Mouse (Mus musculus) forebrain, embryonic 16.5 days (tissue): ENCODE results near the gene Timm8a2. TPM values are rescaled to one million over a fixed set of nuclear protein-coding genes. Genes with fewer than 3 reads are reported as not detected.

Experiments
- ATAC-seq: fragments of 200-750 bp; cut with Nextera tagmentation; 2 replicates; pipeline ENCODE4 v1.8.0; 2017; ENCODE audit warnings: mild to moderate bottlenecking, moderate library complexity
- H3K27ac ChIP-seq: fragments of 300-500 bp; sonication (generic); 2 replicates; pipeline ENCODE4 v1.5.1; 2014; ENCODE audit warnings: low read length, control low read depth
- H3K27me3 ChIP-seq: fragments of 300-500 bp; sonication (generic); replicated peaks from 2 replicates; pipeline ENCODE4 v1.6.1; 2014; ENCODE audit warnings: low read length; ENCODE audit not compliant: control insufficient read depth, insufficient read depth
- H3K36me3 ChIP-seq: fragments of 300-500 bp; sonication (generic); 2 replicates; pipeline ENCODE4 v1.6.1; 2014; ENCODE audit not compliant: control insufficient read depth, insufficient read depth
- H3K4me1 ChIP-seq: fragments of 300-500 bp; sonication (generic); replicated peaks from 2 replicates; pipeline ENCODE4 v1.6.1; 2014; ENCODE audit warnings: low read length; ENCODE audit not compliant: control insufficient read depth, insufficient read depth
- H3K4me2 ChIP-seq: fragments of 300-500 bp; sonication (generic); 2 replicates; pipeline ENCODE4 v1.6.1; 2014; ENCODE audit warnings: mild to moderate bottlenecking, low read length, control low read depth
- H3K4me3 ChIP-seq: fragments of 300-500 bp; sonication (generic); replicated peaks from 2 replicates; pipeline ENCODE4 v1.5.1; 2014; ENCODE audit warnings: mild to moderate bottlenecking, low read length, control low read depth
- H3K9ac ChIP-seq: fragments of 300-500 bp; sonication (generic); replicated peaks from 2 replicates; pipeline ENCODE4 v1.6.1; 2014; ENCODE audit warnings: low read depth, low read length, control low read depth
- H3K9me3 ChIP-seq: fragments of 300-500 bp; sonication (generic); 2 replicates; pipeline ENCODE4 v1.6.1; 2016; ENCODE audit warnings: low read length; ENCODE audit not compliant: control insufficient read depth
- WGBS: fragments of 180-500 bp; shearing (Covaris S2); extraction: QIAGEN DNeasy Blood & Tissue Kit; methylation state at CpG from one replicate; pipeline ENCODE4 v1.1.7; 2014; 5-methylcytosine and 5-hydroxymethylcytosine counted together
- polyA plus RNA-seq: library from polyadenylated mRNA; unstranded; fragments of >200 nt; fragmentation: Nextera tagmentation; extraction: Ambion mirVana; gene quantifications from 2 replicates; pipeline ENCODE4 v1.2.1, GENCODE M21; 2015

Gene Timm8a2
- polyA plus RNA-seq, 1 experiment from 2014 or later = not detected

DNA sequence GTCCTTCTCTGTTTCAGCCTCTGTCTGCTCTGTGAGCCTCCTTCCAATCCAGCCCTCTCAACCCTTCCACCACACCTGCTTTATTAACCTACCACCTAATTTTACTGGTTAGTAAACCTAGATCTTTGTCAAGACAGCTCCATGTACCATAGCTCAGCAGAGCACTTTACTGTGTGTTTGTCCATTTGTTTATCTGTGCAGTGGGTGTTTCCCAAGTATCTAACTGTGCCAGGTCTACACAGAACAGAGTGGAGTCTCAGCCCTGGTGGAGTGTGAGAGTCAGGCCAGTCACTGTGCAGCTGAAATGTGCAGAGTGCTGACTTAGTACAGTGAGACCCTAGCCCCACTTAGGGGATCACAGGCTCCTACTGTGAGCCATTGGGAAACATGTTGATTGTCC, 30.7 kb upstream of the Timm8a2 start:
- Histone ChIP-seq H3K27me3 (no peaks in the 10 kb centered on the region), H3K4me3 (no peak overlapping the region), H3K4me1 (no peaks in the 10 kb centered on the region), H3K9ac (no peak overlapping the region), H3K4me2 (no peak overlapping the region), H3K36me3 (no peaks in the 10 kb centered on the region), H3K9me3 (no peaks in the 10 kb centered on the region), H3K27ac (no peak overlapping the region)
- no peak for ATAC-seq

DNA sequence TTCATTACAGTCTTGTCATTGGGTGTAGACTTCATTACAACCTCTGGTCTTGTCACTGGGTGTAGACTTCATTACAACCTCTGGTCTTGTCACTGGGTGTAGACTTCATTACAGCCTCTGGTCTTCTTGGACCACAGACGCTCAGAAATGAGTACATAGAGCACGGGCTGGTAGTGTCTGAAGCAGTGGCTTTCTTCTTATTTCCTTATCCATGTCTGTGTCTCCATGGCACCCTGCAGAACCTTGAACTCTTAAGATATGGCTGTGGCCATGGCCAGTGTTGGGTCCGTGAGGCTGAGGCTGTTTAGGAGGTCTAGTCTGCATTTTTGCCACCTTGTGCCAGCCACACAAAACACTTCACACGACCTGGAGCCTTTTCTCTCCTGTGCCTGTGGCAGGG, 26.2 kb upstream of the Timm8a2 start:
- WGBS = 91% methylated on average over 4 of the region's 4 CpGs
- no peak for ATAC-seq
- Histone ChIP-seq H3K4me2 (no peak overlapping the region), H3K36me3 (peaks cover 2% of the 10 kb centered on the region; the same call in 1 of the 2 replicates), H3K4me1 (no peaks in the 10 kb centered on the region), H3K27ac (no peak overlapping the region), H3K27me3 (no peaks in the 10 kb centered on the region), H3K4me3 (no peak overlapping the region), H3K9ac (no peak overlapping the region), H3K9me3 (no peaks in the 10 kb centered on the region)

DNA sequence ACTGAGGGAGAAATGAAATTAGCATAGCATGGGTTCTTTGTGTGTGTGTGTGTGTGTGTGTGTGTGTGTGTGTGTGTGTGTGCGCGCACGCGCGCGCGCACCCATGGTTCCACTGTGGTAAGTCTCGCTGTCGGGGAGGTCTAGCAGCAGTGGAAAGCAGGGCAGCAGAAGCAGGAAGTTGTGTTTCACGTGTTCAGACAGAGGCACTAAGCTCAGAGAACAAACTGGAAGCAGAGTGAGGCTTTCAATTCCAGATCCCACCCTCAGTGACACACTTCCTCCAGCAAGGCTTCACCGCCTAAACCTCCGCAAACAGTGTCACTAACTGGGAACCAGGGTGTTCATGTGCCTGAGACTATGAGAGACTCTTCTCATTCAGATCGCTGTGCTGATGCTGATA, 25.0 kb upstream of the Timm8a2 start:
- Histone ChIP-seq H3K4me2 (no peak overlapping the region), H3K9ac (no peak overlapping the region), H3K27me3 (no peaks in the 10 kb centered on the region), H3K4me1 (no peaks in the 10 kb centered on the region), H3K27ac (no peak overlapping the region), H3K36me3 (peaks cover 2% of the 10 kb centered on the region; the same call in 1 of the 2 replicates), H3K4me3 (no peak overlapping the region), H3K9me3 (no peaks in the 10 kb centered on the region)
- 92% methylated on average over 13 of the region's 13 CpGs for WGBS
- no peak for ATAC-seq

DNA sequence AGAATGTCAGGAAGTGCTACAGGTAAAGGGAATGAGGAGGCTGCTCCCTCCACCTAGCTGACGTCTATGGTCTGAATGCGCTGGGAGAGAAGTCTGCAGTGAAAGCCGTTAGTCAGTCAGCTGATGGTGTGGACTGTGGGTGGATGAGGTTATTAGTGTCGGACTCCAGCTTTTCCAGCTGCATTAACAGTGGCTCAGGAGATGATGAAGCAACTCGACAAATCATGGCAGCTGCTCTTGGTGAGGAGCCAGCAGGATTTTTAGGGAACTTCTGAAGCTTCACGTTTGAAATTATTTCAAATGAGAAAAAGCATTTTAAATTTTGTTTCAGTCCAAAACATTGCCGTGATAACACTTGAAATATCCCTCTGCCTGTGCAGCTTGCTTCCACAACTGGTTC, 24.2 kb upstream of the Timm8a2 start:
- H3K4me3 ChIP-seq = no peak overlapping the region
- H3K9me3 ChIP-seq = no peaks in the 10 kb centered on the region
- no peak overlapping the region for H3K4me2 ChIP-seq
- no peak for ATAC-seq
- H3K9ac ChIP-seq = no peak overlapping the region
- peaks cover 2% of the 10 kb centered on the region; the same call in 1 of the 2 replicates for H3K36me3 ChIP-seq
- 79% methylated on average over 7 of the region's 7 CpGs for WGBS
- H3K27me3 ChIP-seq = no peaks in the 10 kb centered on the region
- no peak overlapping the region for H3K27ac ChIP-seq
- no peaks in the 10 kb centered on the region for H3K4me1 ChIP-seq

DNA sequence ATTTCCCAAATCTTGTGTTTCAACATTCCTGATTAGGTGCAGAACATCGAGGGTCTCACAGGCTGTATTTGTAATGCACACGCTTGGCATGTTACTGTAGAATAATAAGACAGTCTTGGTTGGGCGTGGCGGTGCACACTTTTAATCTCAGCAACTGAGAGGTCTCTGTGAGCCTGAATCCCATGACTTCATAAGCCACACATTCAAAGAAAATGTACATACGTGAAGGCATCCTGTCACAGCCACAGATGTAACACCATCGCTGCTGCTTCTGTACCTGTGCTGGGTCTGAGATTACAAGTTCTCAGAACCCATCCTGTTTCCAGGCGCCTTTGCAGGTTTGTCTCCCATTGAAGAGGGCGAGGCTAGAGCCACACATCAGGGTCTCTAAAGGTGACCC, 22.7 kb upstream of the Timm8a2 start:
- H3K36me3 ChIP-seq = peaks cover 2% of the 10 kb centered on the region; the same call in 1 of the 2 replicates
- H3K9me3 ChIP-seq = no peaks in the 10 kb centered on the region
- H3K4me2 ChIP-seq = no peak overlapping the region
- H3K4me1 ChIP-seq = no peaks in the 10 kb centered on the region
- no peak overlapping the region for H3K27ac ChIP-seq
- no peaks in the 10 kb centered on the region for H3K27me3 ChIP-seq
- ATAC-seq = no peak
- no peak overlapping the region for H3K4me3 ChIP-seq
- no peak overlapping the region for H3K9ac ChIP-seq
- 95% methylated on average over 8 of the region's 8 CpGs for WGBS

DNA sequence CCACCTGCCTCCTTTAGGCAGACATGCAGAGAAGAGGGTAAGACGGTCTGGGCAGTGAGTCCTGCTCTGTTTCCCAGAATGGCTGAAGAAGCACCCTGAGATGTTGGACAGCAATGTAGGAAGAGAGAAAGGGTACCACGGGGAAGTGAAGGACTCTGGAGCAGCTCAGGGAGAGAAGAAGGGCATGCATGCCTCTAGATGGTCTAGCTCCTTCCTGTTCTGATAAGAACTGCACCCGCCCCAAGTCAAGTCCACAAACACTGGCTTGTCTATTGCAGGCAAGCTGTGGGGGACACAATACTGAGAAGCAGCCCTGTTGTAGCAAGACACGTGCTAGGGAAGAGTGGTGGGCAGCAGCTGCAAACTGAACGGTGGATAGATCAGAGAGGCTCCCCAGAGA, 22.3 kb upstream of the Timm8a2 start:
- WGBS = 92% methylated on average over 5 of the region's 5 CpGs

DNA sequence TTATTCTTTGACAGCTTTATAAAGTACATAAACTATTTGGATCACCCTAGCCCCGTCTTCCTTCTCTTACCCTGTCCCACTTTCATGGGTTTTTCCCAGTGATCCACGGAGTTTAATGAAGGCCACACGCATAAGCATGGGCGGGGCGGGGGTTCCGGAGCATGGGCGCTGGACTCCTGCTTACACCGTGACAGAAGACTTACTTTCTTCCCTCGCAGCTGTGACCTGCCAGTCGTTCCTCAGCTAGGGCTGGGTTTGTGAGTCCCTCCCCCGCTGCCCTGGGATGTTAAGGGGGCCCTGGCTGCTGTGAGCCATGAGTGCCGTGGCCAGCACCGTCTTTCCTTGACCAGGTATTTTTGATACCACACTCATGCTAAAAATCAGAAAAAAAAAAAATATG, 21.7 kb upstream of the Timm8a2 start:
- Histone ChIP-seq H3K9me3 (no peaks in the 10 kb centered on the region), H3K27me3 (no peaks in the 10 kb centered on the region), H3K36me3 (peaks cover 2% of the 10 kb centered on the region; the same call in 1 of the 2 replicates), H3K4me2 (no peak overlapping the region), H3K27ac (no peak overlapping the region), H3K9ac (no peak overlapping the region), H3K4me1 (no peaks in the 10 kb centered on the region), H3K4me3 (no peak overlapping the region)
- no peak for ATAC-seq
- WGBS = 86% methylated on average over 13 of the region's 13 CpGs

More for the DNA sequence above, 22.3 kb upstream of the Timm8a2 start:
- peaks cover 2% of the 10 kb centered on the region; the same call in 1 of the 2 replicates for H3K36me3 ChIP-seq
- no peaks in the 10 kb centered on the region for H3K27me3 ChIP-seq
- no peak overlapping the region for H3K27ac ChIP-seq
- no peak overlapping the region for H3K4me3 ChIP-seq
- H3K4me1 ChIP-seq = no peaks in the 10 kb centered on the region
- no peaks in the 10 kb centered on the region for H3K9me3 ChIP-seq
- H3K4me2 ChIP-seq = no peak overlapping the region
- ATAC-seq = no peak
- no peak overlapping the region for H3K9ac ChIP-seq

DNA sequence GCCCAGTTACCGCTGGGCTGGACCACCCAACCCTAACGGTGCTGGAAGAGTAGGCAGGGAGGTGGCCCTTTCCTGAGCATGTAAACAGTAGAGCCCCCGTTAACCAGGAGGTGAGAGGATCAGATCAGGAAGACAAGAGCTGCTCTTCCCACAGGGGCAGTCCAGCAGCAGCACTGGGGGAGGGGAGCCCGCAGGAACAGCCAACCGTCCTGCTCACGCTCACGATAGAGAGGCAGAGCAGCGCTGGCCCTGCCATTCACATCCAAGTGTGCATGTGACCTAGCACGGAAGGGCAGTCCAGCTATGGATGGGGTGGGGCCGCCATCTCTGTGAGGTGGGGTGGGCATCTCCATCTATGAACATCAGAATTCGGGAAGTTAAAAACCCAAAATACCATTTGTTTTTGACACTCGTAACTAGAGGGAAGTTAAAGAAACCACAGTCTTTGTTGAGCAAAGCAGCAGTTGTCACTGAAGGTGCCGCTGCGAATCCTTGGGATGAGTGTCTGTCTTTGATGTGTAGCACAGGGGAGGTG, 21.0 kb upstream of the Timm8a2 start:
- no peak for ATAC-seq
- WGBS = 87% methylated on average over 14 of the region's 14 CpGs
- Histone ChIP-seq H3K9me3 (no peaks in the 10 kb centered on the region), H3K4me1 (no peaks in the 10 kb centered on the region), H3K27me3 (no peaks in the 10 kb centered on the region), H3K9ac (no peak overlapping the region), H3K36me3 (peaks cover 2% of the 10 kb centered on the region; the same call in 1 of the 2 replicates), H3K4me2 (no peak overlapping the region), H3K27ac (no peak overlapping the region), H3K4me3 (no peak overlapping the region)

DNA sequence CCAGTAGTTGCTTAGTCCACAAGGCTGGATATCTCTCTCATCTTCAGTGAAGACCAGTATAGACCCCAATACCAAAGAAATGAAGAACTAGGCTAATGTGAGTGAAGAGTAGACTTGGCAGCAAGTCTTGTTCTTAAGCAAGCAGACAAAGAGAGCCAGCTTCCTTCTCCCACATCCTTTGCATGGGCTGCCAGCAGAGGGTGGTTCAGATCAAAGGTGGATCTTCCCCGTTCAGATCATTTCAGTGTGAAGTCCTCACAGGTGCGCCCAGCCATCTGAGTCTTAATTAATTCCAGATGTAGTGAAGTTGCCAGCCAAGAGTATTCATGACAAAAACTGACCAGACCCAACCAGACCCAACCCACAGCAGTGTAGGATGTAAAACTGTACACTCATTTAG, 16.5 kb upstream of the Timm8a2 start:
- Histone ChIP-seq H3K9ac (no peak overlapping the region), H3K4me1 (no peaks in the 10 kb centered on the region), H3K27me3 (no peaks in the 10 kb centered on the region), H3K36me3 (no peaks in the 10 kb centered on the region), H3K27ac (no peak overlapping the region), H3K4me3 (no peak overlapping the region), H3K4me2 (no peak overlapping the region), H3K9me3 (no peaks in the 10 kb centered on the region)
- 94% methylated on average over 2 of the region's 2 CpGs for WGBS
- ATAC-seq = no peak

DNA sequence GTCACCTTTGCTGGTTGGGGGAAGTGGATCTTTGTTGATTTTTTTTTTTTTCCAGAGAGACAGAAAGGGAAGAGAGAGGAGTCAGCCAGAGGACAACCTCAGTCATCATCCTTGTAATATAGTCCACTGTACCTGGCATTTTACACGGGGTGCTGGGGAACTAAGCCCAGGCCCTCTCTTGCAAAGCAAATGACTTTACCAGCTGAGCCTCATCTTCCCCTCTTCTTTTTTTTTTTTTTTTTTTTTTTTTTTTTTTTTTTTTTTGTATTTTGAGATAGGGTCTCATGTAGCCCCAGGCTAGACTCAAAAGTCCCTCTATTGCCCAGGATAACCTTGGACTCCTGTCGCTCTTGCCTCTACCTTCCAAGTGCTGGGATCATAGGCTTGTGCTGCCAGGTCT, 15.1 kb upstream of the Timm8a2 start:
- Histone ChIP-seq H3K9me3 (no peaks in the 10 kb centered on the region), H3K27ac (no peak overlapping the region), H3K4me3 (no peak overlapping the region), H3K36me3 (no peaks in the 10 kb centered on the region), H3K4me2 (no peak overlapping the region), H3K4me1 (no peaks in the 10 kb centered on the region), H3K27me3 (no peaks in the 10 kb centered on the region), H3K9ac (no peak overlapping the region)
- ATAC-seq = no peak
- WGBS = 93% methylated on average over 2 of the region's 2 CpGs
